Mouse (Mus musculus) C2C12 (cell line): ENCODE measurements around the gene Sidt2.

Experiments
- CEBPB ChIP-seq: IDR thresholded peaks from one replicate; pipeline ENCODE4 v1.6.1; 2011; ENCODE audit warnings: low read depth, mild to moderate bottlenecking, control low read depth, moderate library complexity
- CTCF ChIP-seq: IDR thresholded peaks from one replicate; pipeline ENCODE4 v1.5.1; 2011; ENCODE audit not compliant: control insufficient read depth, insufficient read depth, insufficient read length
- FOSL1 ChIP-seq: IDR thresholded peaks from one replicate; pipeline ENCODE4 v1.8.0; 2011; ENCODE audit warnings: mild to moderate bottlenecking, low read length; ENCODE audit not compliant: poor library complexity, insufficient read depth, severe bottlenecking
- MAX ChIP-seq: IDR thresholded peaks from one replicate; pipeline ENCODE4 v1.6.1; 2011; ENCODE audit warnings: mild to moderate bottlenecking, control low read depth
- MYOD1 ChIP-seq: IDR thresholded peaks from one replicate; pipeline ENCODE4 v1.6.1; 2011; ENCODE audit warnings: low read depth; ENCODE audit not compliant: control insufficient read depth, insufficient read length

DNA sequence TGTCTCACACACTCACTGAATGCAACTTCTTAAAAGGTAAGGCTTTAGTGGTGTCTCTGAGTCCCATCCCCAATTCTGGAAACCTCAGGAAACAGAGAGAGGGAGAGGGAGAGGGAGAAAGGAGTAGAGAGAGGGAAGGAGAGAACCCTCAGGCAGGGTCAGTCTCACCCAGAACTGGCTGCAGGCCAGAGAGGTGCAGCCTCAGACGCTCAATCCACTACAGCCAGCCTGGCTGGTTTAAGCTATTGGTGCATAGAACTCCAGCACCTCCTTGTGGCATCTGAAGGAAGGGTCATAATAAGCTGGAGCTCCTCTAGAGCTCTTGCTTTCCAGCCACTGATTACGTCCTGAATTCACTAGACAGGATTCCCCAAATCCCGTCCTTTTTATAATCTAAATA, 18.2 kb downstream of the Sidt2 start:
- TF ChIP-seq CTCF (peak; percentile 50), MAX (no peak), FOSL1 (no peak), CEBPB (no peak), MYOD1 (no peak)
